Mouse (Mus musculus): ENCODE data around the gene Sulf2. TPM values are rescaled to one million over a fixed set of nuclear protein-coding genes. Genes with fewer than 3 reads are reported as not detected.

Sulf2 gene
- polyA plus RNA-seq, 1 experiment from 2014 or later = 235 TPM

DNA sequence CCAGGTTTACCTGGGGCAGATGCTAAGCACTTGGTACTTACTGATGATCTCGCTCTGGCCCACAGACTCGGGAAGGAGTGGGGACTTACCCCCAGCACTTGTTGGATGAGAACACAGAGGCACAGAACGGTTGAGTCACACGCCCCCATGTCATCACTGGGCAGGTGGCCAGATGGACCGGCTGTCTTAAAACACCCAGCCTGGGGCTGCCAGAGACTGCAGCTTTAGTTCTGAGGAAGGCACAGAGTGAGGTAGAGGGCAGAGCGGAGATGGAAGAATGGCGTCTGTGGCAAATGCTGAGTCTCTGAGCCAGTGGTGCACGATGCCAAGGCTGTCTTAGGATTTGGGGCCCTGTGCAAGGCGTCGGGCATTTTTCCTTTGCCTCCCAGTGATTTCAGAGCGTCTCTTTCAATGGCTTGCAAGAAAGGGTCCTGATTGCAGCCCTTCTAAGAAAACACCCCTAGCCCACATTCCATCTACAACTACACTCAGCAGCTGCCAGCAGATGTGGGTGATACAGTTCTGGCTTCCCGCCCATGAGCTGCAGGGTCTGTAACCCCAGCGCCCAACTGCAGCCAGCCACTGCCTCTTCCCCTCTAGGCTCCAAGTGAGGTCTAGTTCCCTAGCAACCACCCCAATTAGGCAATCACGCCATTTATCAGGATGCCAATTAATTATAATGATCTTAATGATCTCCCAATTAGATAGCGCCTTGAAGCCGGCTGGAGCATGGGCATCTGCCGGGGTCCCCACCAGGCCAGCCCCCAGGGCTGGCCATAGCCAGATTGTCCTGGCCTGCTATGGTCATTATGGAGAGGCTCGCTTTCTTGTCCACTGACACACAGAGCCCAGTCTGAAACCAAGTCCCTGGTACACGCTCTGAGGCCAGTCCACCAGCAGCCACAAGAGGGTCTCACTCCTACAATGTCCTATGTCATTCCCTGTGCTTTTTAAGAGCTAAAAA, 3.7 kb downstream of the Sulf2 start:
- no peaks in the 10 kb centered on the region for H3K27me3 ChIP-seq (ENCODE audit: control insufficient read depth, insufficient read depth, low read length)
- 51% methylated on average over 19 of the region's 19 CpGs for WGBS
- H3K4me3 ChIP-seq (ENCODE audit: low read depth, low read length) = peak overlapping the region; percentile 7
- H3K27ac ChIP-seq (ENCODE audit: low read length) = peak overlapping the region; percentile 48; the same call in 1 of the 2 replicates
- H3K4me1 ChIP-seq (ENCODE audit: control insufficient read depth, insufficient read depth, low read length) = peaks cover 65% of the 10 kb centered on the region
- peak overlapping the region; percentile 52 for H3K4me2 ChIP-seq (replicated peaks; ENCODE audit: low read depth, low read length)
- no peak for ATAC-seq (ENCODE audit: insufficient number of reproducible peaks, insufficient read depth, low FRiP score, low read depth)
- H3K9me3 ChIP-seq (ENCODE audit: control insufficient read depth, low read depth, low read length) = no peaks in the 10 kb centered on the region
- no peak overlapping the region for H3K9ac ChIP-seq (replicated peaks; ENCODE audit: low read depth, low read length)
- H3K36me3 ChIP-seq (ENCODE audit: control insufficient read depth, insufficient read depth, low read length) = no peaks in the 10 kb centered on the region

DNA sequence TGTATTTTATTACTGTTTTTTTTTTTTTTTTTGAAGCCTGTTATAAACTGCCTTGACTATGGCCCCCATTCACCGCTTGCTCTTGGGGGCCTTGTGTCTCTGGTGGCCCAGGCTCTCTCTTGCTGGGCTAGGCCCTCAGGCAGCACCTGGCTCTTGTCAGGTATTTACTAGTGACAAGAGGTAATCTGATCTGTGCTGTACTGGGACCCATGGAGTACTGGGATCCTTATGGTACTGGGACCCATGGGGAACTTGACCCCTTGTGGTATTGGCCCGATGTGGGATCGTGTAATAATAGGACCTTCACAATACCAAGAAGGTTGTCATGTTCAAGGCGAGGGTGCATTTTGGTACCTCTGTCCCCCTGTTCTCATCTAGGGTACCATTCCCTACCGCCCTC, 4.9 kb downstream of the Sulf2 start:
- Histone ChIP-seq H3K27me3 (ENCODE audit: control insufficient read depth, insufficient read depth, low read length) (no peaks in the 10 kb centered on the region), H3K9me3 (ENCODE audit: control insufficient read depth, low read depth, low read length) (no peaks in the 10 kb centered on the region), H3K4me3 (ENCODE audit: low read depth, low read length) (no peak overlapping the region), H3K36me3 (ENCODE audit: control insufficient read depth, insufficient read depth, low read length) (0 out of 2 replicates have a peak, but pooled peaks cover 2% of the 10 kb centered on the region), H3K27ac (ENCODE audit: low read length) (no peak overlapping the region), H3K9ac (replicated peaks; ENCODE audit: low read depth, low read length) (no peak overlapping the region), H3K4me2 (replicated peaks; ENCODE audit: low read depth, low read length) (no peak overlapping the region), H3K4me1 (ENCODE audit: control insufficient read depth, insufficient read depth, low read length) (peaks cover 61% of the 10 kb centered on the region)
- no peak for ATAC-seq (ENCODE audit: insufficient number of reproducible peaks, insufficient read depth, low FRiP score, low read depth)
- WGBS = 91% methylated on average over 5 of the region's 5 CpGs

DNA sequence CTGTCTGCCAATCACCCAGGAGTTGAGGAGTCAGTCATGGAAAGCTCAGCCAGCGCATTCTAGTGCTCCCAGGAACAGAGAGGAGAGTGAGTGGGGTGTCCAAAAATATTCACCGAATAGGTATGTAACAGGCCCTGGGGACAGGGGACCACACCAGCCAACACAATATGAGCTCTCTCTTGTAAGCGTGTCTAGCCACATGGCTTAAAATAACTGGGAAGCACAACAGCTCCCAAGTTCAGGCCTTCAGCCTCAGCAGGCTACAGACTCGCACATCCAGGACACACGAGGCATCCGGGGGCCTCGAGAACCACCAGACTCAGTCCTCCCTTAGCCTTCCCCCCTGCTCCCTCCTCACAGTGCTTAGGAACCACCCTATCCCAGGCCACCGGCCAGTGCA, 6.0 kb downstream of the Sulf2 start:
- Histone ChIP-seq H3K27ac (ENCODE audit: low read length) (peak overlapping the region; percentile 12; the same call in 1 of the 2 replicates), H3K9ac (replicated peaks; ENCODE audit: low read depth, low read length) (no peak overlapping the region), H3K4me2 (replicated peaks; ENCODE audit: low read depth, low read length) (no peak overlapping the region), H3K9me3 (ENCODE audit: control insufficient read depth, low read depth, low read length) (no peaks in the 10 kb centered on the region), H3K4me3 (ENCODE audit: low read depth, low read length) (no peak overlapping the region), H3K27me3 (ENCODE audit: control insufficient read depth, insufficient read depth, low read length) (no peaks in the 10 kb centered on the region), H3K4me1 (ENCODE audit: control insufficient read depth, insufficient read depth, low read length) (peaks cover 61% of the 10 kb centered on the region), H3K36me3 (ENCODE audit: control insufficient read depth, insufficient read depth, low read length) (0 out of 2 replicates have a peak, but pooled peaks cover 3% of the 10 kb centered on the region)
- ATAC-seq (ENCODE audit: insufficient number of reproducible peaks, insufficient read depth, low FRiP score, low read depth) = no peak
- WGBS = 76% methylated on average over 8 of the region's 8 CpGs

DNA sequence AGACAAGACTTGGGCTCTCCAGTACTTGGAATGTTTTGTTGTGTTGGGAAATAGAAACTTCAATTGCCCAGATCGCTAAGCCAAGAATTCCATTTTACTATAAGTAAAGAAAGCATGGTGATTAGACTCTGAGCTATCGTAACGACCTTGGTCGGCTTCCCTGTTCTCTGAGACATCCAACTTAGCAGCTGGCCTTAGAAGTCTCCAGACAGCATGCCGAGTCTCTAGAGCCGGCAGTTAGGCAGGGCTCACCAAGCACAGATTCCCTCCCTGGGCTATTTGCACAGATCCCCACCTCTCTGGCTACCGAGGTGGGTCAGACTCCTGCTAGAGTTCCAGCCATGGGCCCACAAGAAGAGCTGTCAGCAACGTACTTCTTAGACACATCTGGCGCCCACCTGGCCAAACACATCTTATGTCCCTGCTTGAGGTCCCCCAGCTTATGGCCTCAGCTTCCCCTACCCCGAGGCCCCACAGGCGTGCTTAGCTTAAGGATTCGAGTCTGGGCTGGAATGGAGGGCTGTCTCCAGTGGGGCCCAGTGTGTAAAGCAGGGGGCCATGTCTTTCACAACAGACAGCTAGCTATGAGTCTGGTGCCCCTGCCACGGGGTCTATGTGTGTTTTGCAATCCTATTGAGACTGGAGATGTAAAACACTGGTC, 6.7 kb downstream of the Sulf2 start:
- WGBS = 18% methylated on average over 13 of the region's 13 CpGs
- H3K4me2 ChIP-seq (replicated peaks; ENCODE audit: low read depth, low read length) = peak overlapping the region; percentile 1; the same call in 1 of the 2 replicates
- H3K4me3 ChIP-seq (ENCODE audit: low read depth, low read length) = no peak overlapping the region
- H3K36me3 ChIP-seq (ENCODE audit: control insufficient read depth, insufficient read depth, low read length) = 0 out of 2 replicates have a peak, but pooled peaks cover 3% of the 10 kb centered on the region
- peak overlapping the region; percentile 12; the same call in 1 of the 2 replicates for H3K27ac ChIP-seq (ENCODE audit: low read length)
- no peaks in the 10 kb centered on the region for H3K27me3 ChIP-seq (ENCODE audit: control insufficient read depth, insufficient read depth, low read length)
- no peak overlapping the region for H3K9ac ChIP-seq (replicated peaks; ENCODE audit: low read depth, low read length)
- peaks cover 64% of the 10 kb centered on the region for H3K4me1 ChIP-seq (ENCODE audit: control insufficient read depth, insufficient read depth, low read length)
- no peaks in the 10 kb centered on the region for H3K9me3 ChIP-seq (ENCODE audit: control insufficient read depth, low read depth, low read length)
- no peak; the same call in 1 of the 2 replicates for ATAC-seq (ENCODE audit: insufficient number of reproducible peaks, insufficient read depth, low FRiP score, low read depth)

DNA sequence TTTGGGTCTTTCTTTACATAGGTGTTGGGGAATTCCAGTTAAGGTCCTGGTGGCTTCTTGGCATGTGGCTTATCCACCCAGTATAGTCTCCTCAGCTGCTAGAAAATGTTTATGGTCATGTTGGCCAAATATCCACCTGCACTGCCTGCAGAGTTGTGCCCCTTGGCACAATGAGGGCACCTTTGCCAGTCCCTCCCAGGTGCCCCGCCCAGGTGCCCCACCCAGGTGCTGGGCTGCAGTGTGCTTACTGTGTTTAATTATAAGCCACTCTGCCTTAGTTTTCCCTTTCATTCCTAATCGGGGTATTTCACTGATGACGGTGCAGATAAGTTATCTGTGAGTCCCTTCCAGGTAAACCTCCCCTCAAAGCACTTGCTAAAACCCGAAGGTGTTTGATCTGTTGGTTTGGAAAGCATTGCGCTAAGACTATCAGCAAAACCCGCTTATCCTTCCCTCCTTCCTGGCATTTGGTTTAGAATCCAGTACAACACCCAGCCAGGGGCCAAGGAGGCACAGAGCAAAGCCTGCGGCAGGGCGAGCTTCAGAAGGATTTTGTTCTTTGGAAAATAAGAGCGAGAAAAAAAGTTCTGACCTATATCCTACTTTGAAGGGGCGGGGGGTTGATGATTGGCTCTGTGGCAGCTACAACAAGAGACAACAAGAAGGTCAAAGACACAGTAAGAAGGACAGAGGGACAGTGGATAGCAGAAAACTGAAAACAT, 7.4 kb downstream of the Sulf2 start:
- H3K9ac ChIP-seq (replicated peaks; ENCODE audit: low read depth, low read length) = no peak overlapping the region
- 69% methylated on average over 10 of the region's 10 CpGs for whole genome bisulfite sequencing
- peaks cover 62% of the 10 kb centered on the region for H3K4me1 ChIP-seq (ENCODE audit: control insufficient read depth, insufficient read depth, low read length)

DNA sequence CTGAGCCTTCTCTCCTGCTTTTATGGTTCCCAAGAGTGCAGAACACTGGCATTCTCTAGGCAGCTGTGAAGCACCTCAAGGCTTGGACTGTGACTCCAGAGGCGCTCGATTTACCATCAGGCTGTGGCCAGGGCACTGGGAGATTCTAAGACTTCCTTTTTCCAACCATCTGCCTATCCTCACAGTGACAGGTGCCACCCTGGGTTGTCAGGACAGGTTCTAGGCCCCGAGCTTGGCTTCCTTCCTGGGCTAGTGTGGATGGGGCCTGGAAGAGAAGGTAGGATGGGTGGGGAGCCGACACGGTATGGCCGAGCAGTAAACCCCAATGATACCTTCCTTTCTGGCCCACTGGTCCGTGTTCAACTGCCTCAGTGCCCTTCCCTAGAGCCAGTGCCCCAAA, 9.0 kb downstream of the Sulf2 start:
- H3K27ac ChIP-seq (ENCODE audit: low read length) = no peak overlapping the region

More for the DNA sequence above, 7.4 kb downstream of the Sulf2 start:
- no peak overlapping the region for H3K4me3 ChIP-seq (ENCODE audit: low read depth, low read length)
- no peaks in the 10 kb centered on the region for H3K9me3 ChIP-seq (ENCODE audit: control insufficient read depth, low read depth, low read length)
- ATAC-seq (ENCODE audit: insufficient number of reproducible peaks, insufficient read depth, low FRiP score, low read depth) = no peak
- H3K36me3 ChIP-seq (ENCODE audit: control insufficient read depth, insufficient read depth, low read length) = 0 out of 2 replicates have a peak, but pooled peaks cover 3% of the 10 kb centered on the region
- no peak overlapping the region for H3K27ac ChIP-seq (ENCODE audit: low read length)
- no peaks in the 10 kb centered on the region for H3K27me3 ChIP-seq (ENCODE audit: control insufficient read depth, insufficient read depth, low read length)
- H3K4me2 ChIP-seq (replicated peaks; ENCODE audit: low read depth, low read length) = no peak overlapping the region

DNA sequence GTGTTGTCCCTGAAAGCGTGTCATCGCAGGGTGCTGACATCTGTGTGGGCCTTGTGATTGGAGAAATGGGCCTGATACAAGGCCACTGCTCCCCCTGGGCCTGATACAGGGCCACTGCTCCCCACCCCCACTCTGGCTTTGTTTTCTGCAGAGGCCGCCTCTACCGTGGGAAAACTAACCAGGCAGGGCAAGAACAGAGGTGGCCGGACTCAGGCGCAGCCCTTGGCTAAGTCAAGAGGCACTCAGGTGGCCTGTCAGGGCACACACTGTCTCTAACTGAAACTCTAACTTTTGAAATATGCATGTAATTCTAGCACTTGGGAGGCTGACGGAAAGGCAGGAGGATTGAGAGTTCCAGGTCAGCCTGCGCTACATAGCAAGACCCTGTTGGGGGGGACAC, 10.4 kb downstream of the Sulf2 start:
- Histone ChIP-seq H3K4me3 (ENCODE audit: low read depth, low read length) (no peak overlapping the region), H3K27me3 (ENCODE audit: control insufficient read depth, insufficient read depth, low read length) (no peaks in the 10 kb centered on the region), H3K4me1 (ENCODE audit: control insufficient read depth, insufficient read depth, low read length) (peaks cover 42% of the 10 kb centered on the region), H3K9me3 (ENCODE audit: control insufficient read depth, low read depth, low read length) (no peaks in the 10 kb centered on the region), H3K9ac (replicated peaks; ENCODE audit: low read depth, low read length) (no peak overlapping the region), H3K27ac (ENCODE audit: low read length) (no peak overlapping the region), H3K4me2 (replicated peaks; ENCODE audit: low read depth, low read length) (no peak overlapping the region), H3K36me3 (ENCODE audit: control insufficient read depth, insufficient read depth, low read length) (0 out of 2 replicates have a peak, but pooled peaks cover 3% of the 10 kb centered on the region)
- ATAC-seq (ENCODE audit: insufficient number of reproducible peaks, insufficient read depth, low FRiP score, low read depth) = no peak
- WGBS = 80% methylated on average over 8 of the region's 8 CpGs

More for the DNA sequence above, 9.0 kb downstream of the Sulf2 start:
- peaks cover 52% of the 10 kb centered on the region for H3K4me1 ChIP-seq (ENCODE audit: control insufficient read depth, insufficient read depth, low read length)
- H3K4me3 ChIP-seq (ENCODE audit: low read depth, low read length) = no peak overlapping the region
- no peaks in the 10 kb centered on the region for H3K9me3 ChIP-seq (ENCODE audit: control insufficient read depth, low read depth, low read length)
- WGBS = 87% methylated on average over 7 of the region's 7 CpGs
- H3K27me3 ChIP-seq (ENCODE audit: control insufficient read depth, insufficient read depth, low read length) = no peaks in the 10 kb centered on the region
- H3K9ac ChIP-seq (replicated peaks; ENCODE audit: low read depth, low read length) = no peak overlapping the region
- H3K36me3 ChIP-seq (ENCODE audit: control insufficient read depth, insufficient read depth, low read length) = 0 out of 2 replicates have a peak, but pooled peaks cover 3% of the 10 kb centered on the region
- ATAC-seq (ENCODE audit: insufficient number of reproducible peaks, insufficient read depth, low FRiP score, low read depth) = no peak
- no peak overlapping the region for H3K4me2 ChIP-seq (replicated peaks; ENCODE audit: low read depth, low read length)

DNA sequence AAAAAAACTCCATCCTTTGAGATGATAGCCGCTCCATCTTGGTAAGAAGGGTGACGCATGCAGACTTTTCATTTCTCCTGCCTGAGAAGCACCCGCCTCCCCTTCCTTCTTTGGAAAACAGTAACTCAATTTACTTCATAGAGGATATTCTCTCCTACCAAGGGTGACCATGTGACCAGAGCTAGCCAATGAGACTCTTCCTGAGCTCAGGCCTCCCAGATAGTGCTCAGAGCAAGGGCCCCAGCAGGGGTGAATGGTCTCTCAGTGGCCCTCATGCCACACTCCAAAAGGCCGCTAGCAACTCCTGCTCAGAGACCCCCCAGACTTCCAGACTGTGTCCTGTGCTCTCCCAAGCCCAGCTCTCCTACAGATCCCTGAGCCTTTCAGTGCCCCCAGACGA, 11.6 kb downstream of the Sulf2 start:
- Histone ChIP-seq H3K4me3 (ENCODE audit: low read depth, low read length) (no peak overlapping the region), H3K36me3 (ENCODE audit: control insufficient read depth, insufficient read depth, low read length) (0 out of 2 replicates have a peak, but pooled peaks cover 3% of the 10 kb centered on the region), H3K4me1 (ENCODE audit: control insufficient read depth, insufficient read depth, low read length) (peaks cover 31% of the 10 kb centered on the region), H3K27ac (ENCODE audit: low read length) (peak overlapping the region; percentile 35; the same call in 1 of the 2 replicates), H3K9ac (replicated peaks; ENCODE audit: low read depth, low read length) (no peak overlapping the region), H3K27me3 (ENCODE audit: control insufficient read depth, insufficient read depth, low read length) (no peaks in the 10 kb centered on the region), H3K4me2 (replicated peaks; ENCODE audit: low read depth, low read length) (no peak overlapping the region), H3K9me3 (ENCODE audit: control insufficient read depth, low read depth, low read length) (no peaks in the 10 kb centered on the region)
- no peak for ATAC-seq (ENCODE audit: insufficient number of reproducible peaks, insufficient read depth, low FRiP score, low read depth)
- WGBS = 77% methylated on average over 5 of the region's 5 CpGs

Measured in stomach, embryonic 14.5 days (tissue).